Mouse (Mus musculus): ENCODE measurements around the gene Cmtm8.

- TF ChIP-seq ZC3H11A (IDR thresholded peaks at IDR 0.05; ENCODE audit: borderline replicate concordance, low read depth, low read length) (no peak), CHD2 (IDR thresholded peaks at IDR 0.05; ENCODE audit: low read depth, low read length) (no peak), ZNF384 (IDR thresholded peaks at IDR 0.05; ENCODE audit: low read depth, low read length) (no peak)
Observed at GRCm38 (mm10) chr9:114885991-114886662, 42.2 kb upstream of the Cmtm8 start.

Measured in ES-E14 (cell line).